ENCODE assay signal across 9 mouse cellular contexts in genomic region chr11:62604886-62605618, GRCm38 (mm10). TPM values are rescaled to one million over a fixed set of nuclear protein-coding genes. Genes with fewer than 3 reads are reported as not detected.
DNase-seq lines count a peak whose midpoint lies in the region; ATAC-seq lines count a peak whose summit lies in the region.
"Had no signal": no experiment of that assay in that cellular context is flagged by ENCODE, and none has a peak within 500 bp of the region (broad histone marks: within the 10 kb centered on the region; RNA-seq: fewer than 3 reads in every experiment).

No protein-coding gene starts in this region.

- peaks cover 32% of the 10 kb centered on the region for H3K4me1 ChIP-seq in lung, embryonic 15.5 days
- peaks cover 38% of the 10 kb centered on the region for H3K4me1 ChIP-seq in embryonic facial prominence, embryonic 13.5 days
- peaks cover 12% of the 10 kb centered on the region for H3K4me1 ChIP-seq in limb, embryonic 11.5 days (ENCODE audit: control insufficient read depth, insufficient read depth, low read length)
- H3K4me1 ChIP-seq in neural tube, embryonic 15.5 days = peaks cover 48% of the 10 kb centered on the region

- no peaks in the 10 kb centered on the region for H3K27me3 ChIP-seq in lung, embryonic 15.5 days
- H3K27me3 ChIP-seq in embryonic facial prominence, embryonic 13.5 days = no peaks in the 10 kb centered on the region
- no peaks in the 10 kb centered on the region for H3K27me3 ChIP-seq in limb, embryonic 11.5 days (ENCODE audit: control insufficient read depth, insufficient read depth, low read length)
- no peaks in the 10 kb centered on the region for H3K27me3 ChIP-seq in neural tube, embryonic 15.5 days (replicated peaks)

- H3K27ac ChIP-seq in lung, embryonic 15.5 days = peak overlapping the region; percentile 34
- peak overlapping the region; percentile 96 for H3K27ac ChIP-seq in embryonic facial prominence, embryonic 13.5 days
- no peak overlapping the region for H3K27ac ChIP-seq in limb, embryonic 11.5 days (replicated peaks; ENCODE audit: low read depth, low read length)
- H3K27ac ChIP-seq in neural tube, embryonic 15.5 days (replicated peaks) = no peak overlapping the region; the same call in 1 of the 2 replicates

- H3K4me3 ChIP-seq in lung, embryonic 15.5 days = peak overlapping the region; percentile 67
- H3K4me3 ChIP-seq in embryonic facial prominence, embryonic 13.5 days = peak overlapping the region; percentile 83
- H3K4me3 ChIP-seq in limb, embryonic 11.5 days (ENCODE audit: low read depth, low read length) = peak overlapping the region; percentile 86
- peak overlapping the region; percentile 71; the same call in 1 of the 2 replicates for H3K4me3 ChIP-seq in neural tube, embryonic 15.5 days (replicated peaks)

- DNase-seq in lung, postnatal 4 days = no peak
- DNase-seq in limb, embryonic 11.5 days (ENCODE audit: low spot score) = no peak
- DNase-seq in left cerebral cortex, postnatal 14 days (ENCODE audit: low spot score in 2 of 2) = no peak
- DNase-seq in thymus, postnatal 25 days = no peak
- DNase-seq in spleen, adult 18-20 months = no peak
- DNase-seq: cerebellum, postnatal 25 days had no signal

- no peak for ATAC-seq in lung, embryonic 15.5 days (ENCODE audit: borderline replicate concordance, extremely low read depth, low FRiP score, low TSS enrichment)
- no peak for ATAC-seq in embryonic facial prominence, embryonic 13.5 days (ENCODE audit: insufficient number of reproducible peaks, insufficient read depth, low FRiP score, low TSS enrichment, low read depth)
- no peak for ATAC-seq in limb, embryonic 11.5 days (ENCODE audit: insufficient number of reproducible peaks, low FRiP score, low TSS enrichment, low read depth)
- ATAC-seq in neural tube, embryonic 15.5 days (ENCODE audit: low FRiP score) = no peak

- peaks cover 55% of the 10 kb centered on the region for H3K36me3 ChIP-seq in lung, embryonic 15.5 days
- peaks cover 61% of the 10 kb centered on the region for H3K36me3 ChIP-seq in embryonic facial prominence, embryonic 13.5 days
- peaks cover 28% of the 10 kb centered on the region for H3K36me3 ChIP-seq in limb, embryonic 11.5 days (ENCODE audit: control insufficient read depth, insufficient read depth, low read length)
- H3K36me3 ChIP-seq in neural tube, embryonic 15.5 days = peaks cover 54% of the 10 kb centered on the region

- no peaks in the 10 kb centered on the region for H3K9me3 ChIP-seq in lung, embryonic 15.5 days
- no peaks in the 10 kb centered on the region for H3K9me3 ChIP-seq in embryonic facial prominence, embryonic 13.5 days
- H3K9me3 ChIP-seq in limb, embryonic 11.5 days (ENCODE audit: control insufficient read depth, low read length) = no peaks in the 10 kb centered on the region
- no peaks in the 10 kb centered on the region for H3K9me3 ChIP-seq in neural tube, embryonic 15.5 days (replicated peaks)

- peak overlapping the region; percentile 86; the same call in 1 of the 2 replicates for H3K9ac ChIP-seq in lung, embryonic 15.5 days
- H3K9ac ChIP-seq in embryonic facial prominence, embryonic 13.5 days = peak overlapping the region; percentile 98
- no peak overlapping the region for H3K9ac ChIP-seq in limb, embryonic 11.5 days (ENCODE audit: low read length)
- peak overlapping the region; percentile 55 for H3K9ac ChIP-seq in neural tube, embryonic 15.5 days (replicated peaks)

- WGBS in lung, embryonic 15.5 days = 24% methylated on average over 3 of the region's 3 CpGs
- 21% methylated on average over 3 of the region's 3 CpGs for WGBS in embryonic facial prominence, embryonic 13.5 days
- 15% methylated on average over 3 of the region's 3 CpGs for WGBS in limb, embryonic 11.5 days
- 19% methylated on average over 3 of the region's 3 CpGs for WGBS in neural tube, embryonic 15.5 days

- intact Hi-C loops in left cerebral cortex, postnatal 14 days (cut with DNase I) = no loop called here

- H3K4me2 ChIP-seq in lung, embryonic 15.5 days = peak overlapping the region; percentile 68
- peak overlapping the region; percentile 67 for H3K4me2 ChIP-seq in embryonic facial prominence, embryonic 13.5 days
- H3K4me2 ChIP-seq in limb, embryonic 11.5 days (ENCODE audit: low read depth, severe bottlenecking) = peak overlapping the region; percentile 53
- H3K4me2 ChIP-seq in neural tube, embryonic 15.5 days = peak overlapping the region; percentile 67

RNA-seq across cellular contexts. Expression of gene Trpv2, which starts 30.8 kb away (rescaled TPM):
- polyA plus RNA-seq in lung, embryonic 15.5 days (2015; fragmentation: Nextera tagmentation; extraction: Ambion mirVana) = 4.6 and 5.5 TPM in 2 replicates
- 3.0 and 3.5 TPM in 2 replicates for polyA plus RNA-seq in embryonic facial prominence, embryonic 13.5 days (2015; fragmentation: Nextera tagmentation; extraction: Ambion mirVana)
- 0.69 and 1.4 TPM in 2 replicates for polyA plus RNA-seq in limb, embryonic 11.5 days (2014; fragmentation: Nextera tagmentation; extraction: Ambion mirVana)
- polyA plus RNA-seq in neural tube, embryonic 15.5 days (2015; fragmentation: Nextera tagmentation; extraction: Ambion mirVana) = 32.3 and 32.9 TPM in 2 replicates
- total RNA-seq in left cerebral cortex, postnatal 14 days (2021) = 10 to 100 TPM; 21.9 to 22.2 TPM

RNA-seq across cellular contexts. Expression of gene Lrrc75a, which starts 43.3 kb away (rescaled TPM):
- polyA plus RNA-seq in lung, embryonic 15.5 days (2015; fragmentation: Nextera tagmentation; extraction: Ambion mirVana) = 12.6 and 13.0 TPM in 2 replicates
- polyA plus RNA-seq in embryonic facial prominence, embryonic 13.5 days (2015; fragmentation: Nextera tagmentation; extraction: Ambion mirVana) = 14.0 and 18.4 TPM in 2 replicates
- 20.6 TPM in 2 replicates for polyA plus RNA-seq in limb, embryonic 11.5 days (2014; fragmentation: Nextera tagmentation; extraction: Ambion mirVana)
- polyA plus RNA-seq in neural tube, embryonic 15.5 days (2015; fragmentation: Nextera tagmentation; extraction: Ambion mirVana) = 8.2 and 8.5 TPM in 2 replicates
- total RNA-seq in left cerebral cortex, postnatal 14 days (2021) = 10 to 100 TPM; 16.4 to 16.8 TPM

RNA-seq across cellular contexts. Expression of gene Mmgt2, which starts 43.4 kb away (rescaled TPM):
- 40.9 and 42.1 TPM in 2 replicates for polyA plus RNA-seq in lung, embryonic 15.5 days (2015; fragmentation: Nextera tagmentation; extraction: Ambion mirVana)
- polyA plus RNA-seq in embryonic facial prominence, embryonic 13.5 days (2015; fragmentation: Nextera tagmentation; extraction: Ambion mirVana) = 60.4 and 64.0 TPM in 2 replicates
- 54.1 and 60.7 TPM in 2 replicates for polyA plus RNA-seq in limb, embryonic 11.5 days (2014; fragmentation: Nextera tagmentation; extraction: Ambion mirVana)
- 23.2 and 30.8 TPM in 2 replicates for polyA plus RNA-seq in neural tube, embryonic 15.5 days (2015; fragmentation: Nextera tagmentation; extraction: Ambion mirVana)
- total RNA-seq in left cerebral cortex, postnatal 14 days (2021) = 10 to 100 TPM; 23.4 to 24.2 TPM

RNA-seq across cellular contexts. Expression of gene Ubb, which starts 54.1 kb away (rescaled TPM):
- 3,157 and 3,186 TPM in 2 replicates for polyA plus RNA-seq in lung, embryonic 15.5 days (2015; fragmentation: Nextera tagmentation; extraction: Ambion mirVana)
- 3,261 and 3,547 TPM in 2 replicates for polyA plus RNA-seq in embryonic facial prominence, embryonic 13.5 days (2015; fragmentation: Nextera tagmentation; extraction: Ambion mirVana)
- polyA plus RNA-seq in limb, embryonic 11.5 days (2014; fragmentation: Nextera tagmentation; extraction: Ambion mirVana) = 3,696 and 3,837 TPM in 2 replicates
- 4,120 and 4,434 TPM in 2 replicates for polyA plus RNA-seq in neural tube, embryonic 15.5 days (2015; fragmentation: Nextera tagmentation; extraction: Ambion mirVana)
- total RNA-seq in left cerebral cortex, postnatal 14 days (2021) = 1,000 to 10,000 TPM; 1,710 to 1,861 TPM

Comparison
In these comparisons a context has a peak if more than half of its experiments do, and no peak if none do; other contexts are left out.
1. H3K27ac ChIP-seq: peak in lung, embryonic 15.5 days (single experiment) and embryonic facial prominence, embryonic 13.5 days (single experiment); none in limb, embryonic 11.5 days (single experiment) and neural tube, embryonic 15.5 days (single experiment).
2. Peak in every context shown above with its lines, with median percentiles within 50 percentile points of each other: H3K4me2 ChIP-seq and H3K4me3 ChIP-seq.